Mouse (Mus musculus): ENCODE measurements around the gene Srd5a1.
"Not testable (repeated sequence)": the region's sequence is repeated elsewhere in the genome, so short reads cannot be mapped to it uniquely, and the experiment has no call there.

GRCm38 (mm10) chr13:69635836-69636235 is 24.6 kb upstream of the Srd5a1 start:
- not testable (repeated sequence) for TF ChIP-seq GATA1 (IDR thresholded peaks at IDR 0.05; ENCODE audit: borderline replicate concordance, low read length); FLI1 (IDR thresholded peaks at IDR 0.05; ENCODE audit: low read length)

Measured in megakaryocyte, embryonic 14.5 days (primary cell).